Mouse (Mus musculus) forebrain, embryonic 11.5 days (tissue): ENCODE data around the gene R3hdm2. TPM values are rescaled to one million over a fixed set of nuclear protein-coding genes. Genes with fewer than 3 reads are reported as not detected.

ENCODE experiments used
- ATAC-seq: fragments of 200-750 bp; cut with Nextera tagmentation; replicated peaks from 2 replicates; pipeline ENCODE4 v1.8.0; 2017; ENCODE audit warnings: moderate TSS enrichment; ENCODE audit not compliant: low FRiP score
- DNase-seq: peaks from one replicate; pipeline ENCODE4 v3.0.0-alpha.2; 2017; ENCODE audit warnings: low spot score
- H3K27ac ChIP-seq: fragments of 300-500 bp; sonication (generic); 2 replicates; pipeline ENCODE4 v1.5.1; 2014; ENCODE audit warnings: low read depth, low read length
- H3K27me3 ChIP-seq: fragments of 300-500 bp; sonication (generic); 2 replicates; pipeline ENCODE4 v1.6.1; 2014; ENCODE audit warnings: mild to moderate bottlenecking, low read length, mixed read lengths; ENCODE audit not compliant: control insufficient read depth, insufficient read depth
- H3K36me3 ChIP-seq: fragments of 300-500 bp; sonication (generic); 2 replicates; pipeline ENCODE4 v1.6.1; 2014; ENCODE audit warnings: mild to moderate bottlenecking, low read length, moderate library complexity, mixed read lengths; ENCODE audit not compliant: control insufficient read depth, insufficient read depth
- H3K4me1 ChIP-seq: fragments of 300-500 bp; sonication (generic); replicated peaks from 2 replicates; pipeline ENCODE4 v1.6.1; 2014; ENCODE audit warnings: low read length, mixed read lengths; ENCODE audit not compliant: control insufficient read depth, insufficient read depth
- H3K4me2 ChIP-seq: fragments of 300-500 bp; sonication (generic); 2 replicates; pipeline ENCODE4 v1.6.1; 2014; ENCODE audit warnings: low read depth, mild to moderate bottlenecking, low read length, moderate library complexity, mixed read lengths; ENCODE audit not compliant: severe bottlenecking
- H3K4me3 ChIP-seq: fragments of 300-500 bp; sonication (generic); 2 replicates; pipeline ENCODE4 v1.5.1; 2014; ENCODE audit warnings: low read depth, low read length
- H3K9ac ChIP-seq: fragments of 300-500 bp; sonication (generic); 2 replicates; pipeline ENCODE4 v1.6.1; 2014; ENCODE audit warnings: low read length
- H3K9me3 ChIP-seq: fragments of 300-500 bp; sonication (generic); 2 replicates; pipeline ENCODE4 v1.6.1; 2016; ENCODE audit warnings: low read length, mixed read lengths; ENCODE audit not compliant: control insufficient read depth
- WGBS: fragments of 180-500 bp; shearing (Covaris S2); extraction: QIAGEN DNeasy Blood & Tissue Kit; methylation state at CpG from one replicate; pipeline ENCODE4 v1.1.7; 2014; 5-methylcytosine and 5-hydroxymethylcytosine counted together
- polyA plus RNA-seq: library from polyadenylated mRNA; unstranded; fragments of >200 nt; fragmentation: Nextera tagmentation; extraction: Ambion mirVana; gene quantifications from 2 replicates; pipeline ENCODE4 v1.2.1, GENCODE M21; 2014

Gene R3hdm2
- polyA plus RNA-seq, 1 experiment from 2014 or later: 44.6 TPM

DNA sequence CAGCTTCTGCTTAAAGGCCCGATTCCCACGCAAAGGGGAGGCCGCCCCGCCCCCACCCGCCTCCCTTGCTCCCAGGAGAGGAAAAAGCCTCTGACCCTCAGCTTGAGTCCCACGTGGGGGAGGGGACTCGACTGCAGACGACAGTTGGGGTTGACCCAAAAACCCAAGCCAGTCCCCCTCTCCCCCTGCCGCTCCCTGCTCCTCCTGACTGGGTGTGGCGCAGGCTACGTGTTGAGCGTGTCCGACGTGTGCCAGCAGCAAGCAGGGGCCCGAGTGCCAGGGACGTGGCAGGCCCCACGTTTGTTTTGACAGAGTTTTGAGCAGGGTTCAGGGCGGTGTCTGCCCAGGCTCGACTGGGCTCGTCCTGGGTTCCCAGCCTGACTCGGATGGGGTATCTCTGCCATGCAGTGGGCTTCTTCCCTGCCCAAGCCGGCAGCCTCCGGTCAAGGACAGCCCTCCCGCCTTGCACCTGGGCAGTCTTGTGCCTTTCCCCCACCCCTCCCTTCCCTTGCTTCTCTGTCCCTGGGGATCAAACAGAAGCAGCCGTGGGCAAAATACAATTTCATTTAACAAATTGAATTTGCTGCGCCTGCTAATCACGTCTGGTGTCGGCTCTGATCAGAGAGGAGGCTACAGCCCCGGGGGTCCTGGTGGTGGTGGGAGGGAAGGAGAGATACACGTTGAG, 136.6 kb downstream of the R3hdm2 start:
- Histone ChIP-seq H3K36me3 (peaks cover 12% of the 10 kb centered on the region), H3K4me3 (no peak overlapping the region), H3K9ac (peak overlapping the region; percentile 27), H3K27me3 (peaks cover 32% of the 10 kb centered on the region), H3K4me2 (peak overlapping the region; percentile 33), H3K4me1 (peaks cover 43% of the 10 kb centered on the region), H3K9me3 (no peaks in the 10 kb centered on the region), H3K27ac (no peak overlapping the region; the same call in 1 of the 2 replicates)
- ATAC-seq: no peak
- peak; percentile 81 for DNase-seq
- 6% methylated on average over 30 of the region's 30 CpGs for WGBS

DNA sequence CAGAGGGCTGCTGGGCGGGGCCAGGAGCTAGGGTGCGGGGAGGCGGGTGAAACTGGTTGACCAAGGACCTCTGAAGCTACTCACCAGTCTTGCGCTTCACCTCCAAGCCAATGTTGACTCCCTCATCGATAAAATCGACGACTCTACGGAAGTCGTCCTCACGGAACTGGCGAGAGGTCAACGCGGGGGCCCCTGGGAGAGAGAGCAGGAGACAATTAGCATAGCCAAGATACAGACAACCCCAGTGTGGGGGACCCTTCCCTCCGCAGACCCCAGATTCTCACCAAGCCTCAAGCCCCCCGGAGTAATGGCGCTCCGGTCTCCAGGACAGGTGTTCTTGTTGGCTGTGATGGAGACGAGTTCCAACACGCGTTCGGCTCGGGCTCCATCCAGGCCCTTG, 137.8 kb downstream of the R3hdm2 start:
- WGBS: 90% methylated on average over 22 of the region's 22 CpGs
- Histone ChIP-seq H3K9me3 (no peaks in the 10 kb centered on the region), H3K36me3 (peaks cover 12% of the 10 kb centered on the region), H3K9ac (no peak overlapping the region), H3K4me3 (no peak overlapping the region), H3K27ac (no peak overlapping the region), H3K4me2 (no peak overlapping the region), H3K4me1 (peaks cover 42% of the 10 kb centered on the region), H3K27me3 (peaks cover 24% of the 10 kb centered on the region)
- DNase-seq: no peak
- no peak for ATAC-seq

- peaks cover 25% of the 10 kb centered on the region for H3K27me3 ChIP-seq
Observed at GRCm38 (mm10) chr10:127519041-127519701, 139.0 kb downstream of the R3hdm2 start.

DNA sequence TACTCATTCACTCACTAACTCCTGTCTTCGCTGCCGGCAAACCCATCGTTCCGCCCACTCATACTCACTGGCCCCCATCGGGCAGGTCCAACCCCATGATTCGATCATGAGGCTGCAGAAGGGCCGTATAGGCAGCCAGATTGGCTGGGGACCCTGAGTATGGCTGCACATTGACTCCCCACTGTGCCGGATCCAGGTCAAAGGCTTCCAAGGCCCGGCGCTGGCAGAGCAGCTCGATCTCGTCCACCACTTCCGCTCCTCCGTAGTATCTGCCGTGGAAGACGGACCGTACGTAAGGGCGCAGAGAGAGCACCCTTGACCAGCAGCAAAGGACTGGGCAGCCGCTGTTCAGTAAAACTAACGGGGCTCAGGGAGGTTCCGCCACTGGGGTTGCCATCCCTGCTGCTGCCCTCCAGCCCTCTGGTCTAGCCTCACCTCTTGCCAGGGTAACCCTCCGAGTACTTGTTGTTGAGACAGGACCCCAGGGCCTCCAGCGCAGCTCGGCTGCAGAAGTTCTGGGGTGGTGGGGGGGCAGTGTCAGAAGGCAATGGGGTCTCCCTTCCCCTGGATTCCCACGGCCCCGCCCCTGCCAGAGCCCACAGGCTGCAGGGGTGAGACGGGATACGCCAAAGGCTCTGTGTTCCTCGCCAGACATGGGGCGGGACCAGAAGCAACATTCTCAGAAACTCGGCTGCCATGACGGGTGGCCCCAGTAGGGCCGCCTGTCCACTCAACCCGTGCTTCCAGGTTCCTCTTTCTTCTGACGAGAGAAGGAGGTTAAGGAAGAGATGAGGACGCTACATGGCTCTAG, 140.0 kb downstream of the R3hdm2 start:
- Histone ChIP-seq H3K36me3 (peaks cover 12% of the 10 kb centered on the region), H3K27me3 (peaks cover 25% of the 10 kb centered on the region), H3K4me3 (no peak overlapping the region), H3K9me3 (no peaks in the 10 kb centered on the region), H3K4me2 (0 out of 2 replicates have a peak overlapping the region, but pooled peaks have one; percentile 1), H3K9ac (no peak overlapping the region), H3K4me1 (peaks cover 32% of the 10 kb centered on the region), H3K27ac (no peak overlapping the region)
- ATAC-seq (no peak), DNase-seq (peak; percentile 54)
- WGBS: 92% methylated on average over 37 of the region's 37 CpGs

More at GRCm38 (mm10) chr10:127519041-127519701, 139.0 kb downstream of the R3hdm2 start:
- H3K4me1 ChIP-seq: peaks cover 33% of the 10 kb centered on the region
- 96% methylated on average over 25 of the region's 26 CpGs for WGBS
- no peak for DNase-seq
- H3K27ac ChIP-seq: no peak overlapping the region
- H3K4me2 ChIP-seq: no peak overlapping the region
- no peak overlapping the region for H3K9ac ChIP-seq
- peaks cover 12% of the 10 kb centered on the region for H3K36me3 ChIP-seq
- no peak for ATAC-seq
- no peak overlapping the region for H3K4me3 ChIP-seq
- no peaks in the 10 kb centered on the region for H3K9me3 ChIP-seq

- Histone ChIP-seq H3K27ac (no peak overlapping the region), H3K4me3 (no peak overlapping the region), H3K27me3 (peaks cover 26% of the 10 kb centered on the region), H3K4me2 (peak overlapping the region; percentile 94), H3K9me3 (no peaks in the 10 kb centered on the region), H3K36me3 (peaks cover 12% of the 10 kb centered on the region), H3K9ac (peak overlapping the region; percentile 71), H3K4me1 (peaks cover 30% of the 10 kb centered on the region)
- WGBS: 87% methylated on average over 20 of the region's 20 CpGs
- no peak for ATAC-seq
- no peak for DNase-seq
Observed at GRCm38 (mm10) chr10:127520714-127521357, 140.7 kb downstream of the R3hdm2 start.

DNA sequence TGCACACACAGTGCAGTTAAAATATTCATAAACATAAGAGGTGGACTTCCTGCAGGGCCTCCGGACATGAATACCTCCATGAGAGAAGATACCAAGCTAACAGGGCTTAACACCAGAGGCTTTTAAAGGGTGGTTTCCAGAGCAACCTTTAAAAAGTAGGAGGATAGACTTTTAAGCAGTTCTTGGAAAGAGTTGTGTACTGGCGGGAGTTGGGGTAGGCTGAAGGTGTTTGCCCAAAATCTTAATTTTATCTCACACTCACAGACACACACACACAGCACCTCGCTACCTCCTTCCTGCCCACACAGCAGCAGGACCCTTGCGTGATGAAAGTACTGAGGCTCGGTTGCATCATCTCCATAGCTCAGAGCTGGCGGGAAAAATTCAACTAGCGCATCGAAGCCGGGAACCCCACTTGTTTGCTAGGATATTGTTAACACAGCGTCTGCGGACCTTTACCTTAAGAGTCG, 141.5 kb downstream of the R3hdm2 start:
- no peak for ATAC-seq
- no peak overlapping the region for H3K27ac ChIP-seq
- peak overlapping the region; percentile 52 for H3K4me3 ChIP-seq
- no peaks in the 10 kb centered on the region for H3K9me3 ChIP-seq
- peaks cover 29% of the 10 kb centered on the region for H3K4me1 ChIP-seq
- DNase-seq: no peak
- 14% methylated on average over 12 of the region's 12 CpGs for WGBS
- peaks cover 33% of the 10 kb centered on the region for H3K27me3 ChIP-seq
- H3K4me2 ChIP-seq: peak overlapping the region; percentile 94
- peaks cover 12% of the 10 kb centered on the region for H3K36me3 ChIP-seq
- peak overlapping the region; percentile 71 for H3K9ac ChIP-seq

GRCm38 (mm10) chr10:127522088-127522581, 142.0 kb downstream of the R3hdm2 start, which contains the start of gene Shmt2:
Shmt2 (minus strand) TSS chr10:127522444.
- Histone ChIP-seq H3K36me3 (peaks cover 12% of the 10 kb centered on the region), H3K4me3 (peak within 1 kb of the TSS; percentile 52), H3K9me3 (no peaks in the 10 kb centered on the region), H3K9ac (peak within 1 kb of the TSS; percentile 71), H3K27ac (no peak within 1 kb of the TSS), H3K4me1 (peaks cover 26% of the 10 kb centered on the region), H3K27me3 (peaks cover 37% of the 10 kb centered on the region), H3K4me2 (peak within 1 kb of the TSS; percentile 94)
- DNase-seq (peak; percentile 93), ATAC-seq (peak; percentile 65)
- WGBS: under 1% methylated on average over 21 of the region's 21 CpGs
